Mouse (Mus musculus) frontal cortex, postnatal 14 days (tissue): ENCODE measurements at regions not wholly inside any gene's neighbourhood (a gene's known extent, or its start where the extent isn't known, plus 50 kb on each side); places are given as distances from the start of the nearest gene placed in this dataset.
A peak's percentile ranks its signal among the peaks of the same experiment; 100 is the strongest.

ENCODE experiments used
- DNase-seq, 2 experiments: peaks; one replicate each; pipeline ENCODE4 v3.0.0; 2022; ENCODE audit warnings: low spot score in 2 of 2

DNA sequence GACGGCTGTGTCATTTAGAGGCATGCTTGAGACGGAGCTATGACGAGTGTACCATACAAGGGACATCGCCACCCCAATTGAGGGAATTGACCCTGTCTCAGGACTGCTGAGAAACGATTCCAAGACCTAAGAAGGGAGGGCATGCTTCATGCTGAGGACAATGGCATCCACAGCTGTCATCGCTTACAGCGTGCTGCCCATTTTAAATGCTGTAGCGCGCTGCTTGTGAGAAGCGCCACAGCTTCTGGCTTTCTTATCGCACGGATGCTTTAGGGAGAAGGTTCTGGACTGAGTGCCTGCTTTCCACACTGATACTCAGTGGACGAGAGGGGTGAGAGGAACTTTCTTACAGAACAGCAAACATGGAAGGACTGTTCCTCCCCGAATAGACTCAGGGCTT lies 357.8 kb upstream of the Arglu1 start:
- no peak for DNase-seq

DNA sequence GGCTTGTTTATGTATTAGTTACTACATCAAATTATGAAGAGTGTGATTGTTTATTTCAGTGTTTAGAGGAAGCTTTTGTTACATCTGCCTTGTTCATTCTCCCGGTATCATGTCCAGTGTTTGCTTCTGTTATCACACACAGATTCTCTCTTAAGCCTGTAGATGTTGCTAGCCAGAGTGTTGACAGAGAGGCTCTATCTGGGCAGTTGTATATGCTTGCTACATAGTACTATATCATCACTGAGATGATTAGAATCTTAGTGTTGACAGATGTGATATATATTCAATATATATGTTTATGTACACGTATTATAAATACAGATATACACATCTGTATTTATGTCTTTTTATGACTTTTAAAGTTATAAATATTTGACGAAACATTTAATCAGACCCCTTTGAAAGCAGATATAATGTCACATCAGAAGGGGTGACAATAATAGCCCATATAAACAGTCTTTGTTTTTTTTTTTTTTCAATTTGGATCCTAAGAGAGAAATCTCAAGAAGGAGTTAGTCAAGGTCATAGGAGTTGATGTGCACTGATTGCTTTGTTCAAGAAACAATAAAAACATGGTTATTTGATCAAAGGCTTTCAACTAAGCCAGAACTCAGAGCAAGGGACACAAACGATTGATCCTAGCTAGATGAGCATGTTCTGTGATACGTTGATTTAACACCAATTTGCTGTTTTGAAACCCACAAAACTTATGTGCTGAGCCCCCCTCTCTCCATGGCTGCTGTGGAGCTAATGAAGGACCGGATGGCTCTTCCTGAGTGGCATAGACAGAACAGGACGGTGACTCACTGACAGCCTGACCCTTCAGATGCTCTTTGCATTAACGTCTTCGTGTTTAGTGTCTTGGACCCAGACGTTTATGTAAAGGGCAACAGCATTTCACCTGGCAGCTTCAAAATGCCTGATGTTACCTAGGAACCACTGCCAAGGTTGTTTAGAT lies 352.8 kb upstream of the Arglu1 start:
- no peak for DNase-seq

DNA sequence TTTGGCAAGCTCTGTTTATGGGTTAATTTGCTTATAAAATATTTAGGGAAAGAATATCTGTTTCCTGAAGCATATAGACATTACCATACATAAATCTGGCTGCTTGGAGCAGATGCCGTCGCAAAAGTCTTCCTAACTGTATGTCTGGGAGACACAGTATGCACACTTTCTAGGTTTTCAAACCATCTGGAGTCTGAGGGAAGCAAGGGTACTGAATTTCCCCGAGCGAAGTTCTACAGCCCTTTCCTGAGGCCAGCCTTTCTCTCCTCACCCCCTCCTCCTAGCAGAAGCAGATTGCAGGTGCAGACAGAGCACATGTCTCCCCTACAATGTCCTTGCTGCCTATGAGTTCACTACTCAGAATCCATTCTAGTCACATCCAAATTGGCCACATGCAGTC lies 338.8 kb upstream of the Arglu1 start:
- no peak for DNase-seq

DNA sequence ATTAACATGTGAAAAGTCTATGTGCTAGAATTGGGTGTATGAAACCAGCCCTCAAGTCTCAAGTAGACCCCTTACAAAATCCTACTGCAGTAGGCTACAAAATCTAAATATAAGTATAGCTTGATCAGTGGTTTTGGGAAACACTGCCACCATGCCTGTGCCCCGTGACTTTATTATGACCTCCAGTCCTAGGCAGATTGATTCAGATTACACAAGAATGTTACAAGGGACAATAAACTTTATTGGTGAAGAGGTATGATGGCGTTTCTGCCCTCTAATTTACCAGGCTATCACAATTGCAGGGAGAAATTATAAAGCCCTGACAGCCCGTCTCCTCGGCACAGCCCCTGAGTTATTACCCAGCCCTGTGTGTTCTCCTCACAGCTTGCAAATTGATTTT lies 337.4 kb upstream of the Arglu1 start:
- DNase-seq, result no peak

DNA sequence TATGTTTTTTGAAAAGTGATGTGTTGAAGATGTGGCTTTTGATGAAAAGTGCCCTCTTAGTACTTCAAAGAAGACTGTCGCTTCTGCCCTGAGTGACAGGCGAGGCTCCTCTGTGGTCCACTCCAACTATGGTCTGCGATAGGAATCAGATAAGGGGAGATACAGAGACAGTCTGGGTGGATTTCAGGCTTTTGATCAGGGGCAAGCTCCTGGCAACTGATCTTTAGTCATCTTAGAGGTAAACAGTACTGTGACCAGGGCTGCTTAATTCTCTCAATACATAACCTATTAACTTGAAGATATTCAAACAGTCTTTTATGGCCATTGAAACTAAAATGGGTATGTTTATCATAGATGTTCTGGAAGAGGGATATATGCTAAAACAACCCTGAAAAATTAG lies 335.6 kb upstream of the Arglu1 start:
- no peak for DNase-seq

DNA sequence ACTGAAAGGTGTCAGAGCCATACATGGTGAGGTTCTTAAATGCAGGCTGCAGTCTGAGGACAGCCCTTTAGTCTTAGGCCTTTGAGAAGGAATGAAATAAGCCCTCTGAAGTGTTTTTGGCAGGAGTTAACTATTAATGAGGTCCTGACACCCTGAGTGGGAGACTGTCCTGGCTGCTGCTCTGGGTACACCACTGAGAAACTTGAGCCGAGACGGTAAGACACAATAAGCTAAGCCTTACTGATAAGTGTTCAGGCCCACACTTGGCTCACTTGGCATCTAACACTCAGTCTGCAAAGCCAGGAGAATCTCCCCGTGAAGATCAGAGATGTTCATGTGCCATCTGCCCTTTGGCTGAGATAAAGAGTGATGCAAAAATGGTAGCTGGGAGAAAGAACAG lies 335.1 kb upstream of the Arglu1 start:
- DNase-seq, result no peak

DNA sequence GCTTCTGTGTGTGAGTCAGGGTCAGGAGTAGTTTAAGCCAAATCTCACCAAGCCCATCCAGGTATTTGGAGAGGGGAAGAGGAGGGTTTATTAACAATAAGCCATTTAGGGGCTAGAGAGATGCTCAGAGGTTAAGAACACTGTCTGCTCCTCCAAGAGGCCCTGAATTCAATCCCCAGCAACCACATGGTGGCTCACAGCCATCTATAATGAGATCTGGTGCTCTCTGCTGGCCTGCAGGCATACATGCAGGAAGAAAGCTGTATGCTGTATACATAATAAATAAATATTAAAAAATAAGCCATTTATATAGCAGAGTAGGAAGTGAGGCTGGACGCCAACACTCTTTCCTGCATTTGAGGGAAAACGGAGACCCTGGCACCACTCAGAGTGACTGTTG lies 330.4 kb upstream of the Arglu1 start:
- no peak for DNase-seq

DNA sequence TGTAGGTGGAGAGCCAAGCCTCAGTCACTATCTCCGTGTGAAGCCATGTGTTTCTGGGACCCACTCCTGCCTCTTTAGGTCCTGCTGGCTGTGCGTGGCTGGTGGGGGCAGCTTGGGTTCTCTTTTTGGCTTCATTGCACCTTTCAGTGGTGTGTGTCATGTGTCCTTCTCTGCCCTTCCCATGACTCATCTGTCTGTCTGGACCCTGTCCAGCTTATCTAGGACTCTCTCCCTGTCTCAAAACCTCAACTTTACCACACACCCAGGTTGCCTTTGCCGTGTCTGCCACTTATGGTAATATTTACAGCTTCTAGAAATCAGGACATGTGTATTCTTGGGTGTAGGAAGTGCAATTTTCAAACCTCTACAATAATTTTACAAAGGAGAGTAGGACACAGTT lies 329.9 kb upstream of the Arglu1 start:
- DNase-seq, result no peak

DNA sequence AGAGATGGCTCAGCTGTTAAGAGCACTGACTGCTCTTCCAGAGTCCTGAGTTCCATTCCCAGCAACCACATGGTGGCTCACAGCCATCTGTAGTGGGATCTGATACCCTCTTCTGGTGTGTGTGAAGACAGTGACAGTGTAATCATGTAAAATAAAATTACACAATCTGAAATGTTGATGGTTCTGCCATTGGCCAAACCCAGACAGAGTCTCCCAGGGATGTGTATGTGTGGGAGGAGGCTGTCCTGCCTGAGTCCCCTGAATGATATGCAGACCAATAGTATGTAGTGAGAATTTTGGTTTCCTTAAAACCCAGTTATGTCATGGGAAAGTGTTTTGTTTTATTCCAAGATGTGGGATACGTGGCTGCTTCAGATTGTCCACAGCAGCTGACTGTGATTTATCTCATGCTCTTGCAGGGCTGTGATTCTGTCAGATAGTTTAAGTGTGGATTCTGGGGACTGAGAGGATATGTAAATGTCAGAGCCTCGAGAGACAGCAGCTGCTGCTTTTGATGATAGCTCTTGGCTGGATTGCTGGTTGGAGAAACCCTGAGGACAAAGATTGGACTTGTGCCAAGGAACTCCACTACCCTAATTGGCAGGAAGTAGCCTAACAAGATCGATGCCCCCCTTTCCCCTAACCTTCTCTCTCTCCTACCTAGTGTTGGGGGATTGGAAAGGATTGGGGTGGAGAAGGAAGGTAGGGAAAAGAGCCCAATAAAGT lies 321.6 kb upstream of the Arglu1 start:
- DNase-seq, result no peak

DNA sequence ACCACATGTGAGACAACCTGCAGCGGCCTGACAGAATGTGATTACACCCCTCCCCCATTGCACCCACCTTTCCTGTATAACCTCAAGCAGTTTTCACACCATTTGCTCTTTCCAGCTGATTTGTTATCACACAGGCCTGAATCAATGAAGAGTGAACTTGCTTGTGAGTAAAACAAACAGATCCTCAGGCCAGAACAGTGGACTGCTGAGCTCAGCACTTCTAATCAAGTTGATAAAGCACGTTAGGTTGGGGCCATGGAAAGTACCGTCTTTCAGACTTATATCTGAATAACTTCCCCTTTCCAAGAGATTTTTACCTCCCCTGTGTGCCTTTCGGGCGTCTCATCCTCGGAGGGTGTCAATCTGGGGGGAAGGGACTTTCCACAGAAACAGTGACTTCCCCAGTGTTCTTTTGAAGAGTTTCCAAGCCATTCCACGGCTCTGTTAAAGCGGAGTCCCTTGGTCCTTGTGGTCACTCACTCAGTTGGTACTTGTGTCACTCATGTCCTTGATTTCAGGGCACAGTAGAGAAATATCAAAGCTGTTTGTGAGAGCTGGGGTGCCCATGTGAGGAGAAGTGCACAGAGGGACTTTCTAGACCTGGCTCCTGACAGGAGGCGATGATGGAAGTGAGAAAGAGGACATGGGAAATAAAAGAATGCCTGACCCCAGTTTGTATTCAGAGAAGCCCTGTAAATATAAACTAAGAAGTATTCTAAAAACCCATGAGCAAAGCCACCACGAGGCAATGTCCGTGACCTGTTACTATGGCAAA lies 317.9 kb upstream of the Arglu1 start:
- no peak for DNase-seq

DNA sequence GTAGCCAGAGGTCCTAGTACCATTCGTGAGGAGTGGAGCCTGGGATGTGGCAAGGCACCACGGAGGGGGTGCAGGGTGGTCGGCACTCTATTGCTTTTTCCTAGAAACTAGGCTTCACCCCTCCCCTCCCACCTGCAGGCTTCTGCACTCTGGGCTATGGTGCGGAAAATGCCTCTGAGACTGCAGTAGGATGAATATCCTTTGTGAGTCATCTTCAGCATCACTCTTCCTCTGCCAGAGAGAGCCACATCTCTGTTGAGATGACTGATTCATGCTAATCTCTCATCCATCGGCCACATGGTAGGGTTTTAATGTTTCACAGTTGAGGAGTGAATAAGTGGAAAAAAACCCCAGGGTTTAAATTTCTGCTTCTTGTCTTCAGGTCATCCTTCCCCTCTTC lies 309.6 kb upstream of the Arglu1 start:
- no peak for DNase-seq

DNA sequence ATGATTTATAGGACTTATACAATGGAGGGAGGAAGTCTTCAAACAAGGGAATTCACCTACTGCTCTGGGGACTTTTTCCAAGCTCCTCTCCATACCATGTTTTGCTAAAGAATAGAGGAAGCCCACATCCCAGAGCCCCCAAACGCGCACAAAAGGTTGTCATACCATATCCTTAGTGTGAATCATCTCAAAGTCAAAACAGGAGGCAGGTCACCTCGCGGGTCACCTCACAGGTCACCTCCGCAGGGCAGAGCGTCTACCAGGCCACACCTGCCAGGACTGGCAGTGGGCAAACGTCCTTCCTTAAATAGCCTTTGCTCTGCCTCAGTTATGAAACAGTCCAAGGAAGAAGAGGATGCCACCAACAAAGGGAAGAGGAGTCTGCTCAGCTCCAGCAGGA lies 307.3 kb upstream of the Arglu1 start:
- no peak for DNase-seq

DNA sequence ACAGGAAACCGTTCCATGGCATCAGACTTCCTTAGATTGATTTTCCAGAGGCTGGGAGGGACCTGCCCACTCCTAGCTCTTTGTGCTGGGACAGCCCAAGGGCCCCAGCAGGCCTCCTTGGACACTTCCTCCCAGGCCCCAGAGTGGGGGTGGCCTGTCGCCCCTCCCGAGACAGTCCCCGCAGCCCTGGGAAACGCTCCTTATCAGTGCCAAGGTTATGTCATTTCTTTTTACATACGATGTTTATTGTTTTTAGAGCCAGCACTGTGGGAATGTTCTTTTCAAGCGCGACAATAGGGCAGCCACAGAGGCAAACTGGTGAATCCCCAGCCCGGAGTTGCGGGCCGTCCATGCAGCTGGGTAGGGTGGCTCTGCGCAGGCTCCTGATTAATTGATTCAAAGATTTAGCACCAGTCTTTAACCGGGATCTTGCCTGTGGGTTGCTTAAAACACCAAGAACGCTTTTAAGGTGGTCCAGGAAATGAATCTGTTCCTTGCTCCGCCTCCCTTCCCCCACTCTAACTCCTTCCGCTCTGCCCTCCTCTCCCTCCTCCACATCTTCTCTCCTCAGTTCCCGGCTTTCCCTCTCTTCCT lies 304.4 kb upstream of the Arglu1 start:
- DNase-seq, result peak; percentile 24 to 29

DNA sequence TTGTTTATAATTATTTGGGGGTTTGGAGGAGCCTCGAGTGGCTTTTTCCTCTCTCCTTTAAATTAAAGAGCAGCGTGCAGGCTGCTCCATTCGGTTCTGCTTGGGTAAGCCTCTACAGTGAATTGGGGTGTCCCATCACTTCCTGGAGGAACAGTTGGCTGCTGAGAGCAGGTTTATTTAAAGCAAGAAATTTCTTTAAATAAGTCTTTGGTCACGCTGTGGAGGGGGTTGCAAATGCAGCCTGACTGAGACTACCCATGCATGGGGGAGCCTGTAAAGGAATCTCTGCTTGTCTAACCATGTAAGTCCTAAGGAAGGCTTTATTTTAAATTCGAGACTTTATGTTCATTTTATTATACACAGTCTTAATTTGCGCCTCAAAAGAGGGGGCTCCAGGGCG lies 303.7 kb upstream of the Arglu1 start:
- peak; percentile 21 to 40 for DNase-seq

DNA sequence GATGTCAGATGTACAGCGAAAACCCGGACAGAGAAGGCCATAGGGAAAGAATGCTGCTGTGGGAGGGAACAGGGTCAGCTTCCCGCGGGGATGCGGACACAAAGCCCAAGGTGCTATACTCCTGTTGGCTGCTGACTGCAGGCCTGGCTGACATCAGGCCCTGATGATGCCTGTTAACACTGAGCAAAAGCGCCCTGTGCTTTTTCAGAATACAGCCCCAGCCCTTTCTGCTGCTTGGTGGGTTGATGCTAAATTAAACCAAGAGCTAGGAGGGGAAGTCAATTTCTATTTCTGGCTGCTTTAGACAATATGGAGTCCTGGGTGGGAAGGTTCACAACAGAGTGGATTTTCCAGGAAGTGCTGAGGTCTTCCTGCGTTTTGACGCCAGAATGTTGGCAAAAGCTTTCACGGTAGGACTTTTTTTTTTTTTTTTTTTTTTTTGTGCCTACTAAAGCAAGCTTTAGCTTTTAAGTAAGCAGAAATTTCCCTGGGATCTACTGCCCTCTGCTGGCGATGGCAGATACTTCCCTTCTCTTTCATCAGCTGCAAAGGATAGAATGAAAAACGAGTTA lies 302.2 kb upstream of the Arglu1 start:
- peak; percentile 66 to 81 for DNase-seq

DNA sequence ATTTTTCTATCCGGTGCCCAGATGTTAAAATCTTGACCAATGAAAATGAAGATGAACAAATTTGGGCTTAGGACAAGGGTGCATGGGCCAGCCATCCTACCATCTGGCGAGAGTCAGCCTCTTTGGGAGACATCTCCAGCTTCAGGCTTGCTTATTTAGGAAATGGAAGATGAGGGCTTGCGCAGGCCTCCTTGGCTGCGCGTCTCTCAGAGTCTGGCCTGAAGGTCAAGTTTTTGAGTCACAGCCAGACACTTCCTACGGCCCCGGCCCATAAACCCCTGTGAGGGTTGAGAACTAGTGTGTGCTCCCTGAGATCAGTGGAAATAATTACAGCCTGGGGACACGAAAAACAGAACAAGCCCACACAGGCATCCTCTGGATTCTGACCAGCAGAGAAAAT lies 300.7 kb upstream of the Arglu1 start:
- DNase-seq, result no peak

DNA sequence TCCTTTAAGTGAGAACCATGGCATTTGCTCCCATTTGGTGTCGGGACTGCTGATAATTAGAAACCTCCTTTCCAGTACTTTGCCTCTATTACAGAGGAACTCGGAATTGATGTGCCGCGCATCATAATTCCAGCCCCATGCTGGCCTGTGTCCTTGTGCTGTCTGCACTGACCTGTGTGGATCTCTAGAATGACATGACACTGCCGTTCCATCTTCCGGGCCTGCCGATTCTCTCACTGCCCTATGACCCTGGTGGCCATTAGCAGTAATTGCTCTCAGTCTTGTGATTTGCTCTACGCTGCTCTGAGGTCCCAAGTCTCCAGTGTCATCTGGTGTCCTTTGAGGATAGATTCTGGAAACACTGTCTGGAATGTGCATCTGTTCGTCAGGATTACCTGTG lies 295.7 kb upstream of the Arglu1 start:
- no peak for DNase-seq

DNA sequence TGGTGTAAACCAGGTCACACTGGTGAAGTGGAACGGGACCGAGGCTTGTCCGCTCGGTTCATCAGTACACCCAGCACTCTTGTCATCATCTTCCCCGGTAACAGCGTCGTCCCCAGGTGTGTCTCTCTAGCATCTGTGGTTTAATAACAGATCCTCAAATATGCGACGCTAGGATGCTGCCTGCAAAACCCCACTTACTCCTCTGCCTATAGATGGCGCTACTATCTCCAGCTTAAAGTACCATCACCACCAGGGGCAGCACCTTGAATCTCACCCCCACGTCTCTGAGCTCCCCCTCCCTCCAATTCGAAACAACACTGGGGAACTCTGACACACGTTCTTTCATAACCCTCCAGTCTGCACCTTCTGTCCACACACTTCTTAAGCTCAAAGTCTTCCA lies 295.1 kb upstream of the Arglu1 start:
- DNase-seq, result no peak

DNA sequence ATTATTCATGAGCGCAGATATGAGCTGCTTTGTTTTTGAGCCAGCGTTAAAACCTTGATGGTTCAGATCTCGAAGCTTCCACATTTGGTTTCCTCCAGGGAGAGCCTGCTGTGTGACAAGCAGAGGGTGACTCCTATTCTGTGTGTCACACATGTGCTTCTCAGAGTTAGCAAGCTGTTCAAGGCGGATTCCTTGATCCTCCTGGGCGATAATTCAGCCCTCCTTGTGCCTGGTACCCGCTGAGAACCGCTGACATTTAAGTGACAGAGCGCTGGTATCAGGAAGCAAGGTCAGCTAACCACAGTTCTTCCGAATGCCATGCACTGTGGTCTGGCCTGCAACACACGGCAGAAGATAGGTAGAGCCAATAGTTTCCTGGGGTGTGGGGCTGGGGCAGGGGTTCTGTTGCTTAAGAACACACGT lies 294.5 kb upstream of the Arglu1 start:
- no peak for DNase-seq

DNA sequence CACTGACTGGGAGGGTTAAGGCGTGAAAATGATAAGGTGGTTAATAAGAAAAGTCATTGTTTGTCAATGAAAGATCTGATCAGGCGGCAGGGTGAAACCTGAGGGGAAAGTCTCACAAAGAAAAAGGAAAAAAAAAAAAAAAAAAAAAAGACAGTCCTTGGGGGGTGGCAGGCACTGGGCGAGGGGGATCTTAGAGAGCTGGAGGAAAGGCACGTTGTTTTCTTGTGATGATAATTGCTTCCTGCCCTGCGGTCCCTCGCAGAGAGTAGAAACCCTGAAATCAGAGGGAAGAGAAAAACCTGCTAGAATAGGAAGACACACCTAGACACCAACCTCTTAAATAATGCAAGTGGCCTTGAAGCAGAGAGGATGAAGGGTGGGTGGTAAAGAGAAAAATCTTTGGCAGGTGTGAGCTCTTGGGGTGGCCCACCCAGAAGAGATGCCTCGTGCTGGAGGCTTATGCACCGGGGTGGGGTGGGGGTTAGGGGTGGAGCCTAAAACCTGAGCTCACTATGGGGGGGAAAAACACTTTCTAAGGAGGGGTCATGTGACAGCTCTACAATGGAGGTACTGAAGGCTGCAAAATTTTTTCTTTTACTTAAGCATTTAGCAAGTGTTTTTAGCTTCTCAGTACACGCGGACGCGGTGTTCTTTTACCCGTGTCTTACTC lies 294.0 kb upstream of the Arglu1 start:
- DNase-seq, result no peak

DNA sequence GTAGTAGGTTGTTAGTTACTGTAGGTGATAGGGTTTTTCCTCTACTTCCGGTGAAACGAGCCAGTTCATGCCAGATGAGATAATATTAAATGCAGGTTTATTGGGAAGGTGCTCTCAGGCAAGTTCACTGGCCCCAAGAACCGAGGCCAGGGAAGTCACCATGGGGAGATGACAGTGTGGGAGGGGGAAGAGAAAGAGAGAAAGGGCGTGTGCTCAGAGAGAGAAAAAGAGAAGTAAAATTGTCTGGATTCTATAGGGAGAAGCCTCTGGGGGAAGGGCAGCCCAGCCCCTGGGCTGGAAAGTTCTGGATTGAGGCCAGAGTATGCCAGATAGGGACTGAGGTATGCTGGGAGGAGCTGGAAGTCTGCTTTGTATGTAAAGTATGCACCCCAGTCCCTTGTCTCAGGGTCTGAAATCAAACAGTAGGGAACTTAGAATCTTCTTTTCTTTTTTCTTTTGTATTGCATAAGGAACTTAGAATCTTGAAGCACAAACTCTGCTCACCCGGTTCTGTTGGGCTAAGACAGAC lies 292.9 kb upstream of the Arglu1 start:
- DNase-seq, result no peak
